Mouse (Mus musculus): ENCODE results near the gene Kat7. TPM values are rescaled to one million over a fixed set of nuclear protein-coding genes. Genes with fewer than 3 reads are reported as not detected.

Kat7 gene
- polyA plus RNA-seq, 1 experiment, result not detected

- no peak for TF ChIP-seq POLR2A (IDR thresholded peaks at IDR 0.05; ENCODE audit: insufficient read depth, low read depth, low read length)
- peak; percentile 35; the same call in 1 of the 2 replicates for TF ChIP-seq CTCF (IDR thresholded peaks at IDR 0.05; ENCODE audit: insufficient read depth, low read depth, low read length)
- H3K27ac ChIP-seq (ENCODE audit: insufficient read depth, low read depth, low read length), result no peak overlapping the region
Observed at GRCm38 (mm10) chr11:95258490-95258889, 51.6 kb downstream of the Kat7 start.

GRCm38 (mm10) chr11:95257930-95258329 lies 52.1 kb downstream of the Kat7 start:
- H3K4me1 ChIP-seq (ENCODE audit: control insufficient read depth, insufficient read depth, low read length), result peaks cover 6% of the 10 kb centered on the region
- H3K27ac ChIP-seq (ENCODE audit: insufficient read depth, low read depth, low read length), result no peak overlapping the region
- 70% methylated on average over 4 of the region's 4 CpGs for WGBS
- no peak overlapping the region for H3K4me3 ChIP-seq (ENCODE audit: insufficient read depth, low read depth, low read length)
- TF ChIP-seq POLR2A (IDR thresholded peaks at IDR 0.05; ENCODE audit: insufficient read depth, low read depth, low read length) (no peak), CTCF (IDR thresholded peaks at IDR 0.05; ENCODE audit: insufficient read depth, low read depth, low read length) (no peak)

More at GRCm38 (mm10) chr11:95258490-95258889, 51.6 kb downstream of the Kat7 start:
- WGBS, result 2% methylated on average over 26 of the region's 26 CpGs
- H3K4me1 ChIP-seq (ENCODE audit: control insufficient read depth, insufficient read depth, low read length), result peaks cover 6% of the 10 kb centered on the region
- H3K4me3 ChIP-seq (ENCODE audit: insufficient read depth, low read depth, low read length), result peak overlapping the region; percentile 52

GRCm38 (mm10) chr11:95255747-95256146 lies 54.3 kb downstream of the Kat7 start:
- Histone ChIP-seq H3K4me3 (ENCODE audit: insufficient read depth, low read depth, low read length) (no peak overlapping the region), H3K27ac (ENCODE audit: insufficient read depth, low read depth, low read length) (no peak overlapping the region), H3K4me1 (ENCODE audit: control insufficient read depth, insufficient read depth, low read length) (peaks cover 6% of the 10 kb centered on the region)
- WGBS, result 89% methylated on average over 6 of the region's 6 CpGs
- no peak for TF ChIP-seq POLR2A (IDR thresholded peaks at IDR 0.05; ENCODE audit: insufficient read depth, low read depth, low read length)
- no peak for TF ChIP-seq CTCF (IDR thresholded peaks at IDR 0.05; ENCODE audit: insufficient read depth, low read depth, low read length)

GRCm38 (mm10) chr11:95254165-95254564 lies 55.9 kb downstream of the Kat7 start:
- no peak overlapping the region for H3K4me3 ChIP-seq (ENCODE audit: insufficient read depth, low read depth, low read length)
- no peak overlapping the region for H3K27ac ChIP-seq (ENCODE audit: insufficient read depth, low read depth, low read length)
- WGBS, result 55% methylated on average over 8 of the region's 8 CpGs
- TF ChIP-seq CTCF (IDR thresholded peaks at IDR 0.05; ENCODE audit: insufficient read depth, low read depth, low read length), result no peak
- no peak for TF ChIP-seq POLR2A (IDR thresholded peaks at IDR 0.05; ENCODE audit: insufficient read depth, low read depth, low read length)
- peaks cover 7% of the 10 kb centered on the region for H3K4me1 ChIP-seq (ENCODE audit: control insufficient read depth, insufficient read depth, low read length)

GRCm38 (mm10) chr11:95252104-95252503 lies 57.9 kb downstream of the Kat7 start:
- Histone ChIP-seq H3K4me3 (ENCODE audit: insufficient read depth, low read depth, low read length) (no peak overlapping the region), H3K4me1 (ENCODE audit: control insufficient read depth, insufficient read depth, low read length) (peaks cover 7% of the 10 kb centered on the region), H3K27ac (ENCODE audit: insufficient read depth, low read depth, low read length) (no peak overlapping the region)
- no peak for TF ChIP-seq CTCF (IDR thresholded peaks at IDR 0.05; ENCODE audit: insufficient read depth, low read depth, low read length)
- no peak for TF ChIP-seq POLR2A (IDR thresholded peaks at IDR 0.05; ENCODE audit: insufficient read depth, low read depth, low read length)
- 95% methylated on average over 6 of the region's 6 CpGs for WGBS

- TF ChIP-seq POLR2A (IDR thresholded peaks at IDR 0.05; ENCODE audit: insufficient read depth, low read depth, low read length) (no peak), CTCF (IDR thresholded peaks at IDR 0.05; ENCODE audit: insufficient read depth, low read depth, low read length) (peak; percentile 94)
- Histone ChIP-seq H3K4me3 (ENCODE audit: insufficient read depth, low read depth, low read length) (no peak overlapping the region), H3K4me1 (ENCODE audit: control insufficient read depth, insufficient read depth, low read length) (peaks cover 9% of the 10 kb centered on the region), H3K27ac (ENCODE audit: insufficient read depth, low read depth, low read length) (no peak overlapping the region)
- WGBS, result 3% methylated on average over 11 of the region's 11 CpGs
Observed at GRCm38 (mm10) chr11:95251295-95251694, 58.8 kb downstream of the Kat7 start.

- WGBS, result 54% methylated on average over 10 of the region's 10 CpGs
- TF ChIP-seq CTCF (IDR thresholded peaks at IDR 0.05; ENCODE audit: insufficient read depth, low read depth, low read length) (no peak), POLR2A (IDR thresholded peaks at IDR 0.05; ENCODE audit: insufficient read depth, low read depth, low read length) (no peak)
- no peak overlapping the region for H3K4me3 ChIP-seq (ENCODE audit: insufficient read depth, low read depth, low read length)
Observed at GRCm38 (mm10) chr11:95250110-95250509, 59.9 kb downstream of the Kat7 start.

GRCm38 (mm10) chr11:95247065-95247464 lies 63.0 kb downstream of the Kat7 start:
- peaks cover 9% of the 10 kb centered on the region for H3K4me1 ChIP-seq (ENCODE audit: control insufficient read depth, insufficient read depth, low read length)
- no peak overlapping the region for H3K4me3 ChIP-seq (ENCODE audit: insufficient read depth, low read depth, low read length)
- WGBS, result 38% methylated on average over 14 of the region's 14 CpGs
- H3K27ac ChIP-seq (ENCODE audit: insufficient read depth, low read depth, low read length), result no peak overlapping the region
- TF ChIP-seq POLR2A (IDR thresholded peaks at IDR 0.05; ENCODE audit: insufficient read depth, low read depth, low read length) (no peak), CTCF (IDR thresholded peaks at IDR 0.05; ENCODE audit: insufficient read depth, low read depth, low read length) (no peak)

More at GRCm38 (mm10) chr11:95250110-95250509, 59.9 kb downstream of the Kat7 start:
- Histone ChIP-seq H3K4me1 (ENCODE audit: control insufficient read depth, insufficient read depth, low read length) (peaks cover 9% of the 10 kb centered on the region), H3K27ac (ENCODE audit: insufficient read depth, low read depth, low read length) (no peak overlapping the region)

- Histone ChIP-seq H3K4me1 (ENCODE audit: control insufficient read depth, insufficient read depth, low read length) (peaks cover 9% of the 10 kb centered on the region; the same call in 1 of the 2 replicates), H3K4me3 (ENCODE audit: insufficient read depth, low read depth, low read length) (no peak overlapping the region), H3K27ac (ENCODE audit: insufficient read depth, low read depth, low read length) (no peak overlapping the region)
- TF ChIP-seq CTCF (IDR thresholded peaks at IDR 0.05; ENCODE audit: insufficient read depth, low read depth, low read length), result no peak
- no peak for TF ChIP-seq POLR2A (IDR thresholded peaks at IDR 0.05; ENCODE audit: insufficient read depth, low read depth, low read length)
- 80% methylated on average over 7 of the region's 7 CpGs for WGBS
Observed at GRCm38 (mm10) chr11:95245456-95245855, 64.6 kb downstream of the Kat7 start.

GRCm38 (mm10) chr11:95242653-95243052 lies 67.4 kb downstream of the Kat7 start:
- WGBS, result 75% methylated on average over 6 of the region's 6 CpGs
- no peak for TF ChIP-seq CTCF (IDR thresholded peaks at IDR 0.05; ENCODE audit: insufficient read depth, low read depth, low read length)
- TF ChIP-seq POLR2A (IDR thresholded peaks at IDR 0.05; ENCODE audit: insufficient read depth, low read depth, low read length), result no peak
- Histone ChIP-seq H3K4me3 (ENCODE audit: insufficient read depth, low read depth, low read length) (no peak overlapping the region), H3K27ac (ENCODE audit: insufficient read depth, low read depth, low read length) (no peak overlapping the region), H3K4me1 (ENCODE audit: control insufficient read depth, insufficient read depth, low read length) (0 out of 2 replicates have a peak, but pooled peaks cover 5% of the 10 kb centered on the region)
